Mouse (Mus musculus) heart, adult 2 months (tissue): ENCODE results near the gene Akap8. TPM values are rescaled to one million over a fixed set of nuclear protein-coding genes. Genes with fewer than 3 reads are reported as not detected.

Experiments used
- DNase-seq, 2 experiments: peaks; one replicate each; pipeline ENCODE4 v3.0.0; 2021
- H3K27ac ChIP-seq: fragments of 200-600 bp; 2 replicates; pipeline ENCODE4 v1.8.1; 2022
- H3K27me3 ChIP-seq: fragments of 200-500 bp; 2 replicates; pipeline ENCODE4 v1.6.1; 2012; ENCODE audit warnings: mild to moderate bottlenecking, low read length, inconsistent platforms, mixed read lengths; ENCODE audit not compliant: control insufficient read depth, insufficient read depth
- H3K36me3 ChIP-seq: fragments of 200-500 bp; 2 replicates; pipeline ENCODE4 v1.6.1; 2012; ENCODE audit warnings: low read length, inconsistent platforms; ENCODE audit not compliant: control insufficient read depth, insufficient read depth
- H3K4me1 ChIP-seq: fragments of 200-500 bp; 2 replicates; pipeline ENCODE4 v1.6.1; 2011; ENCODE audit warnings: low read length; ENCODE audit not compliant: control insufficient read depth, insufficient read depth
- H3K4me3 ChIP-seq: fragments of 200-600 bp; 2 replicates; pipeline ENCODE4 v1.8.1; 2022
- H3K79me2 ChIP-seq: fragments of 200-500 bp; replicated peaks from 2 replicates; pipeline ENCODE4 v1.6.1; 2012; ENCODE audit warnings: mild to moderate bottlenecking, inconsistent platforms, low read length, moderate library complexity, mixed read lengths; ENCODE audit not compliant: control insufficient read depth, insufficient read depth
- H3K9ac ChIP-seq: fragments of 200-500 bp; 2 replicates; pipeline ENCODE4 v1.6.1; 2012; ENCODE audit warnings: low read depth, mild to moderate bottlenecking, control low read depth, inconsistent platforms, low read length, mixed read lengths
- CTCF ChIP-seq: fragments of 200-600 bp; IDR thresholded peaks from 2 replicates; pipeline ENCODE4 v1.8.1; 2022; ENCODE audit warnings: antibody characterized with exemption, mild to moderate bottlenecking, moderate library complexity
- EP300 ChIP-seq: fragments of 200-500 bp; IDR thresholded peaks from 2 replicates; pipeline ENCODE4 v1.6.1; 2011; ENCODE audit warnings: low read depth, low read length, control low read depth; ENCODE audit not compliant: insufficient read depth
- POLR2A ChIP-seq: fragments of 200-500 bp; IDR thresholded peaks from 2 replicates; pipeline ENCODE4 v1.6.1; 2011; ENCODE audit warnings: mild to moderate bottlenecking, low read depth, low read length, control low read depth; ENCODE audit not compliant: insufficient read depth
- WGBS: fragments of 180-500 bp; shearing (Covaris S2); methylation state at CpG from one replicate; pipeline ENCODE4 v1.1.7; 2018; 5-methylcytosine and 5-hydroxymethylcytosine counted together
- intact Hi-C: fragments of 180-260 bp; cut with DNase I; formaldehyde crosslinking; loops from one replicate; pipeline ENCODE4 v1.15.1; 2025
- polyA plus RNA-seq: library from polyadenylated mRNA; depleted of rRNA; stranded (reverse); fragments of >200 nt; gene quantifications from 2 replicates; pipeline ENCODE4 v1.2.3, GENCODE M21; 2012
- total RNA-seq, 2 experiments: library from RNA; stranded (reverse); gene quantifications; 2 replicates each; pipeline ENCODE4 v1.2.3; 2021

Akap8 gene
- total and polyA plus RNA-seq, 3 experiments = 32.2 to 40.7 (median 38.9) TPM

- intact Hi-C loops = loop anchor here (5.0 kb wide), 1 partner anchor 41 kb away; no protein-coding TSS in a partner anchor
- Histone ChIP-seq H3K36me3 (peaks cover 14% of the 10 kb centered on the region), H3K9ac (peak overlapping the region; percentile 99), H3K4me3 (peak overlapping the region; percentile 98), H3K79me2 (no peaks in the 10 kb centered on the region; the same call in none of the 2 replicates), H3K4me1 (peaks cover 7% of the 10 kb centered on the region), H3K27ac (peak overlapping the region; percentile 96), H3K27me3 (no peaks in the 10 kb centered on the region)
- 2% methylated on average over 7 of the region's 7 CpGs for WGBS
- TF ChIP-seq POLR2A (no peak), EP300 (no peak), CTCF (no peak)
- no peak for DNase-seq
Measured at GRCm38 (mm10) chr17:32283341-32283740, 37.7 kb downstream of the Akap8 start.

GRCm38 (mm10) chr17:32281611-32282310 is 39.3 kb downstream of the Akap8 start:
- H3K4me3 ChIP-seq = peak overlapping the region; percentile 6; the same call in 1 of the 2 replicates
- intact Hi-C loops = loop anchor here (5.0 kb wide), 1 partner anchor 39 kb away; no protein-coding TSS in a partner anchor
- DNase-seq = no peak
- WGBS = 35% methylated on average over 4 of the region's 4 CpGs
- peaks cover 7% of the 10 kb centered on the region for H3K4me1 ChIP-seq
- TF ChIP-seq POLR2A = no peak
- no peak for TF ChIP-seq EP300
- TF ChIP-seq CTCF = peak; percentile 17; the same call in 1 of the 2 replicates
- H3K27ac ChIP-seq = no peak overlapping the region
- no peaks in the 10 kb centered on the region for H3K27me3 ChIP-seq
- H3K9ac ChIP-seq = no peak overlapping the region
- H3K36me3 ChIP-seq = peaks cover 17% of the 10 kb centered on the region
- peaks cover under 1% of the 10 kb centered on the region for H3K79me2 ChIP-seq

DNA sequence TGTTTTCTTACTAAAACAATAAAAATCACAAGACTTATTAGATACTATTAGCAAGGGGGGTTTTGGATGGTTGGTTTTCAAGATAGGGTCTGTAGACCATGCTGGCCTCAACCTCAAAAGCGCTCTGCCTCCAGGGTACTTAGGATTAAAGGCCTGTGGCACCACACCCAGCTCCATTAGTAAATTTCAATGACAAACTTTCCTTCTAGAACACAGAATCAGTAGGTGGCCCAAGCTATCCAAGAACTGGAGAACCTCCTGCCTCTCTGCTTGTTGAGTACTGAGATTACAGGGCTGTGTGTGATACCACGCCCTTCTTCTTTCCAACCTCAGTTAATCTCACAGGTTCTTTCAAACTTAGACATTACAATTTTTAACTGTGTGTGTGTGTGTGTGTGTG is 39.9 kb downstream of the Akap8 start:
- intact Hi-C loops = loop anchor here (5.0 kb wide), 1 partner anchor 39 kb away; no protein-coding TSS in a partner anchor
- 77% methylated on average over 2 of the region's 2 CpGs for WGBS
- no peaks in the 10 kb centered on the region for H3K27me3 ChIP-seq
- no peak for DNase-seq
- H3K27ac ChIP-seq = no peak overlapping the region
- peaks cover 1% of the 10 kb centered on the region for H3K79me2 ChIP-seq
- TF ChIP-seq CTCF = no peak
- H3K36me3 ChIP-seq = peaks cover 19% of the 10 kb centered on the region
- H3K9ac ChIP-seq = no peak overlapping the region
- H3K4me1 ChIP-seq = peaks cover 7% of the 10 kb centered on the region
- no peak overlapping the region for H3K4me3 ChIP-seq

GRCm38 (mm10) chr17:32280575-32280974 is 40.5 kb downstream of the Akap8 start:
- intact Hi-C loops = loop anchor here (5.0 kb wide), 1 partner anchor 38 kb away; no protein-coding TSS in a partner anchor
- TF ChIP-seq EP300 (no peak), CTCF (no peak)
- peaks cover 3% of the 10 kb centered on the region for H3K79me2 ChIP-seq
- H3K4me3 ChIP-seq = no peak overlapping the region
- no peaks in the 10 kb centered on the region for H3K27me3 ChIP-seq
- H3K4me1 ChIP-seq = peaks cover 9% of the 10 kb centered on the region
- peaks cover 24% of the 10 kb centered on the region for H3K36me3 ChIP-seq
- no peak overlapping the region for H3K9ac ChIP-seq
- no peak overlapping the region for H3K27ac ChIP-seq
- no peak for DNase-seq
- 53% methylated on average over 3 of the region's 3 CpGs for WGBS

GRCm38 (mm10) chr17:32277201-32277600 is 43.8 kb downstream of the Akap8 start:
- intact Hi-C loops = no loop called here
- DNase-seq = no peak
- Histone ChIP-seq H3K36me3 (peaks cover 25% of the 10 kb centered on the region), H3K4me3 (no peak overlapping the region), H3K27ac (no peak overlapping the region), H3K27me3 (no peaks in the 10 kb centered on the region), H3K4me1 (peaks cover 11% of the 10 kb centered on the region), H3K9ac (no peak overlapping the region), H3K79me2 (peaks cover 3% of the 10 kb centered on the region)
- TF ChIP-seq CTCF (no peak), EP300 (no peak), POLR2A (no peak)
- WGBS = 73% methylated on average over 1 of the region's 1 CpGs

DNA sequence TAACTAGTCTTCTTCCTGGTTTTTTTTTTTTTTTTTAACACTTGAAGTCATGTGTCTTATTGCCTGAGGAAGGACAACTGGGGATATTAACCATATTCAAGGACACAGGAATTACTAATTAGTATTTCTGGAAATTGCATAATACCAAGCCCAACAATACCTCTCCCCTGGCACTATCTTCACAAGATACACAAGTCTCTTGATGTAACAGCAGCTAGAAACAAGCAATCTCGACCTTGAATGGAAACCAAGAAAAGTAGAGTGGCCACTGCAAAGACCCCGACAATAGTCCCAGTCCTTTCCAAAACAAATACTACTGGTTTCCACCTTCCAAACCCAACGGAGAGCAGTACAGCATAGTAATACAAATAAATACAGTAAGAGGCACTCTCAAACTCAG is 45.5 kb downstream of the Akap8 start:
- Histone ChIP-seq H3K36me3 (peaks cover 29% of the 10 kb centered on the region), H3K27ac (no peak overlapping the region), H3K4me3 (no peak overlapping the region), H3K27me3 (no peaks in the 10 kb centered on the region), H3K4me1 (peaks cover 9% of the 10 kb centered on the region), H3K79me2 (peaks cover 5% of the 10 kb centered on the region), H3K9ac (no peak overlapping the region)
- no peak for DNase-seq
- TF ChIP-seq POLR2A (no peak), CTCF (no peak), EP300 (no peak)
- intact Hi-C loops = no loop called here
- WGBS = 23% methylated on average over 3 of the region's 3 CpGs
